Mouse (Mus musculus) stomach, postnatal 0 days (tissue): ENCODE results near the gene Gorab.

ENCODE experiments used
- CTCF ChIP-seq: IDR thresholded peaks from 2 replicates; pipeline ENCODE4 v1.5.1; 2016; ENCODE audit warnings: antibody characterized with exemption, low read depth, mild to moderate bottlenecking, moderate library complexity
- EP300 ChIP-seq: optimal IDR thresholded peaks from 2 replicates; pipeline ENCODE3; 2016; ENCODE audit warnings: antibody characterized with exemption

GRCm38 (mm10) chr1:163344931-163345330, 58.5 kb downstream of the Gorab start:
- no peak for TF ChIP-seq EP300
- peak; percentile 54 for TF ChIP-seq CTCF
